Mouse (Mus musculus): Measurements from ENCODE around the gene Cntn4. TPM values are rescaled to one million over a fixed set of nuclear protein-coding genes. Genes with fewer than 3 reads are reported as not detected.

Gene Cntn4
- polyA plus RNA-seq, 1 experiment, result not detected

GRCm38 (mm10) chr6:105940591-105940990 lies 263.1 kb downstream of the Cntn4 start:
- TF ChIP-seq GATA1 (IDR thresholded peaks at IDR 0.05; ENCODE audit: low read length), result no peak

GRCm38 (mm10) chr6:105991492-105991891 lies 314.0 kb downstream of the Cntn4 start:
- no peak for TF ChIP-seq GATA1 (IDR thresholded peaks at IDR 0.05; ENCODE audit: low read length)

- no peak for TF ChIP-seq GATA1 (IDR thresholded peaks at IDR 0.05; ENCODE audit: low read length)
These were observed 335.6 kb downstream of the Cntn4 start for GRCm38 (mm10) chr6:106013018-106013417.

GRCm38 (mm10) chr6:106015126-106015525 lies 337.7 kb downstream of the Cntn4 start:
- no peak for TF ChIP-seq GATA1 (IDR thresholded peaks at IDR 0.05; ENCODE audit: low read length)

- no peak for TF ChIP-seq GATA1 (IDR thresholded peaks at IDR 0.05; ENCODE audit: low read length)
These were observed 371.4 kb downstream of the Cntn4 start for GRCm38 (mm10) chr6:106048878-106049277.

GRCm38 (mm10) chr6:106056123-106056522 lies 378.7 kb downstream of the Cntn4 start:
- no peak for TF ChIP-seq GATA1 (IDR thresholded peaks at IDR 0.05; ENCODE audit: low read length)

- no peak for TF ChIP-seq GATA1 (IDR thresholded peaks at IDR 0.05; ENCODE audit: low read length)
These were observed 400.7 kb downstream of the Cntn4 start for GRCm38 (mm10) chr6:106078071-106078603.

- no peak for TF ChIP-seq GATA1 (IDR thresholded peaks at IDR 0.05; ENCODE audit: low read length)
These were observed 401.2 kb downstream of the Cntn4 start for GRCm38 (mm10) chr6:106078629-106079028.

GRCm38 (mm10) chr6:106097856-106098255 lies 420.4 kb downstream of the Cntn4 start:
- no peak for TF ChIP-seq GATA1 (IDR thresholded peaks at IDR 0.05; ENCODE audit: low read length)

- no peak for TF ChIP-seq GATA1 (IDR thresholded peaks at IDR 0.05; ENCODE audit: low read length)
These were observed 441.1 kb downstream of the Cntn4 start for GRCm38 (mm10) chr6:106118523-106119081.

GRCm38 (mm10) chr6:106153530-106153929 lies 476.1 kb downstream of the Cntn4 start:
- no peak for TF ChIP-seq GATA1 (IDR thresholded peaks at IDR 0.05; ENCODE audit: low read length)

- TF ChIP-seq GATA1 (IDR thresholded peaks at IDR 0.05; ENCODE audit: low read length), result no peak
These were observed 477.9 kb downstream of the Cntn4 start for GRCm38 (mm10) chr6:106155362-106155761.

- TF ChIP-seq GATA1 (IDR thresholded peaks at IDR 0.05; ENCODE audit: low read length), result no peak
These were observed 500.1 kb downstream of the Cntn4 start for GRCm38 (mm10) chr6:106177546-106177945.

GRCm38 (mm10) chr6:106181596-106181995 lies 504.1 kb downstream of the Cntn4 start:
- no peak for TF ChIP-seq GATA1 (IDR thresholded peaks at IDR 0.05; ENCODE audit: low read length)

- no peak for TF ChIP-seq GATA1 (IDR thresholded peaks at IDR 0.05; ENCODE audit: low read length)
These were observed 523.5 kb downstream of the Cntn4 start for GRCm38 (mm10) chr6:106200974-106201373.

GRCm38 (mm10) chr6:106207401-106207800 lies 529.9 kb downstream of the Cntn4 start:
- TF ChIP-seq GATA1 (IDR thresholded peaks at IDR 0.05; ENCODE audit: low read length), result no peak

GRCm38 (mm10) chr6:106213071-106213470 lies 535.6 kb downstream of the Cntn4 start:
- TF ChIP-seq GATA1 (IDR thresholded peaks at IDR 0.05; ENCODE audit: low read length), result no peak

All from G1E-ER4 (cell line).